ENCODE assay signal across 8 mouse cellular contexts in genomic region chr2:163823771-163824170, GRCm38 (mm10). TPM values are rescaled to one million over a fixed set of nuclear protein-coding genes. Genes with fewer than 3 reads are reported as not detected.
DNase-seq lines count a peak whose midpoint lies in the region; ATAC-seq and TF ChIP-seq lines count a peak whose summit lies in the region.

No protein-coding gene starts in this region.

- WGBS in hindbrain, embryonic 12.5 days = 26% methylated on average over 11 of the region's 11 CpGs
- WGBS in liver, embryonic 13.5 days (ENCODE audit: insufficient replicate concordance) = 40% methylated on average over 11 of the region's 11 CpGs
- WGBS in stomach, postnatal 0 days = 25% methylated on average over 11 of the region's 11 CpGs

- DNase-seq in adrenal gland, adult 2 months = peak; percentile 28
- DNase-seq in adrenal gland, postnatal 4 days (ENCODE audit: low spot score in 2 of 2) = no peak
- DNase-seq in MN1 (ENCODE audit: low spot score) = peak; percentile 78
- no peak for DNase-seq in liver, embryonic 13.5 days
- peak; percentile 40 for DNase-seq in stomach, postnatal 0 days (ENCODE audit: low spot score)

- H3K9me3 ChIP-seq in hindbrain, embryonic 12.5 days (replicated peaks) = no peaks in the 10 kb centered on the region
- H3K9me3 ChIP-seq in liver, embryonic 13.5 days (replicated peaks) = no peaks in the 10 kb centered on the region
- no peaks in the 10 kb centered on the region for H3K9me3 ChIP-seq in stomach, postnatal 0 days (ENCODE audit: control insufficient read depth, low read length)

- H3K4me1 ChIP-seq in hindbrain, embryonic 12.5 days = no peaks in the 10 kb centered on the region
- no peaks in the 10 kb centered on the region for H3K4me1 ChIP-seq in liver, embryonic 13.5 days (replicated peaks)
- H3K4me1 ChIP-seq in stomach, postnatal 0 days (replicated peaks; ENCODE audit: control insufficient read depth, insufficient read depth) = no peaks in the 10 kb centered on the region

- TF ChIP-seq EP300 in stomach, postnatal 0 days (optimal IDR thresholded peaks at IDR 0.05) = no peak

- no peak for TF ChIP-seq CTCF in stomach, postnatal 0 days (IDR thresholded peaks at IDR 0.05; ENCODE audit: low read depth)

- ATAC-seq in hindbrain, embryonic 12.5 days (ENCODE audit: low FRiP score) = 0 out of 2 replicates have a peak, but pooled peaks have one; percentile 32
- peak; percentile 75 for ATAC-seq in liver, embryonic 13.5 days (ENCODE audit: low read depth)
- ATAC-seq in stomach, postnatal 0 days (ENCODE audit: low FRiP score, low TSS enrichment) = no peak; the same call in 1 of the 2 replicates
- ATAC-seq in activated CD4-positive, CD25-positive, alpha-beta regulatory T cell, adult 4 months = no peak
- no peak for ATAC-seq in CD4-positive, CD25-positive, alpha-beta regulatory T cell, adult 4 months

- H3K4me3 ChIP-seq in hindbrain, embryonic 12.5 days = no peak overlapping the region
- no peak overlapping the region for H3K4me3 ChIP-seq in liver, embryonic 13.5 days (replicated peaks)
- no peak overlapping the region for H3K4me3 ChIP-seq in stomach, postnatal 0 days (ENCODE audit: low read depth, low read length)

- no peaks in the 10 kb centered on the region for H3K36me3 ChIP-seq in hindbrain, embryonic 12.5 days
- H3K36me3 ChIP-seq in liver, embryonic 13.5 days = no peaks in the 10 kb centered on the region
- H3K36me3 ChIP-seq in stomach, postnatal 0 days (ENCODE audit: control insufficient read depth, insufficient read depth, low read length) = no peaks in the 10 kb centered on the region

- no peak overlapping the region for H3K27ac ChIP-seq in hindbrain, embryonic 12.5 days
- no peak overlapping the region for H3K27ac ChIP-seq in liver, embryonic 13.5 days
- H3K27ac ChIP-seq in stomach, postnatal 0 days (replicated peaks) = no peak overlapping the region

- H3K27me3 ChIP-seq in hindbrain, embryonic 12.5 days = no peaks in the 10 kb centered on the region
- no peaks in the 10 kb centered on the region for H3K27me3 ChIP-seq in liver, embryonic 13.5 days
- no peaks in the 10 kb centered on the region for H3K27me3 ChIP-seq in stomach, postnatal 0 days (ENCODE audit: control insufficient read depth, insufficient read depth, low read length)

- H3K9ac ChIP-seq in hindbrain, embryonic 12.5 days = no peak overlapping the region
- H3K9ac ChIP-seq in liver, embryonic 13.5 days = no peak overlapping the region
- H3K9ac ChIP-seq in stomach, postnatal 0 days (ENCODE audit: low read length) = no peak overlapping the region

- peak overlapping the region; percentile 20; the same call in 1 of the 2 replicates for H3K4me2 ChIP-seq in hindbrain, embryonic 12.5 days (replicated peaks)
- H3K4me2 ChIP-seq in liver, embryonic 13.5 days = 0 out of 2 replicates have a peak overlapping the region, but pooled peaks have one; percentile 7
- peak overlapping the region; percentile 21 for H3K4me2 ChIP-seq in stomach, postnatal 0 days (replicated peaks; ENCODE audit: low read depth)

RNA-seq across cellular contexts. Expression of gene Ccn5, which starts 3.1 kb away (rescaled TPM):
- 1 to 10 TPM in 1 of 2 experiments, under 1 TPM in 1; 0.20 to 1.8 TPM for total RNA-seq in adrenal gland, adult 2 months (2021)
- polyA plus RNA-seq in adrenal gland, adult 2 months (2012; rRNA removed) = 1.2 and 1.9 TPM in 2 replicates
- not detected for total RNA-seq in adrenal gland, postnatal 4 days (2021)
- polyA plus RNA-seq in hindbrain, embryonic 12.5 days (2016; fragmentation: Nextera tagmentation; extraction: Ambion mirVana) = 0.13 and 0.48 TPM in 2 replicates
- polyA plus RNA-seq in liver, embryonic 13.5 days (2015; fragmentation: Nextera tagmentation; extraction: Ambion mirVana) = 0.09 and 0.13 TPM in 2 replicates
- polyA plus RNA-seq in stomach, postnatal 0 days (2015; fragmentation: Nextera tagmentation; extraction: Ambion mirVana) = 0.08 and 0.21 TPM in 2 replicates
- not detected for polyA plus RNA-seq in activated CD4-positive, CD25-positive, alpha-beta regulatory T cell, adult 4 months (2017; shearing (Covaris generic))
- polyA plus RNA-seq in CD4-positive, CD25-positive, alpha-beta regulatory T cell, adult 4 months (2017; shearing (Covaris generic)) = not detected

RNA-seq across cellular contexts. Expression of gene Kcnk15, which starts 29.7 kb away (rescaled TPM):
- total RNA-seq in adrenal gland, adult 2 months (2021) = not detected
- polyA plus RNA-seq in adrenal gland, adult 2 months (2012; rRNA removed) = 0.19 TPM in 1 of 2 replicates, not detected in the other
- total RNA-seq in adrenal gland, postnatal 4 days (2021) = not detected
- polyA plus RNA-seq in hindbrain, embryonic 12.5 days (2016; fragmentation: Nextera tagmentation; extraction: Ambion mirVana) = not detected in 2 replicates
- not detected in 2 replicates for polyA plus RNA-seq in liver, embryonic 13.5 days (2015; fragmentation: Nextera tagmentation; extraction: Ambion mirVana)
- polyA plus RNA-seq in stomach, postnatal 0 days (2015; fragmentation: Nextera tagmentation; extraction: Ambion mirVana) = not detected in 2 replicates
- polyA plus RNA-seq in activated CD4-positive, CD25-positive, alpha-beta regulatory T cell, adult 4 months (2017; shearing (Covaris generic)) = not detected
- polyA plus RNA-seq in CD4-positive, CD25-positive, alpha-beta regulatory T cell, adult 4 months (2017; shearing (Covaris generic)) = not detected

Comparison
In these comparisons a context has a peak if more than half of its experiments do, and no peak if none do; other contexts are left out.
1. DNase-seq: peak in adrenal gland, adult 2 months (single experiment), MN1 (single experiment) and stomach, postnatal 0 days (single experiment); none in adrenal gland, postnatal 4 days (0 of 2) and liver, embryonic 13.5 days (single experiment).
2. ATAC-seq: peak in hindbrain, embryonic 12.5 days (single experiment) and liver, embryonic 13.5 days (single experiment); none in stomach, postnatal 0 days (single experiment), activated CD4-positive, CD25-positive, alpha-beta regulatory T cell, adult 4 months (single experiment) and CD4-positive, CD25-positive, alpha-beta regulatory T cell, adult 4 months (single experiment).
3. Peak in every context shown above with its lines, with median percentiles within 50 percentile points of each other: H3K4me2 ChIP-seq.